Mouse (Mus musculus) embryonic facial prominence, embryonic 15.5 days (tissue): ENCODE data around the gene 3110009E18Rik. TPM values are rescaled to one million over a fixed set of nuclear protein-coding genes. Genes with fewer than 3 reads are reported as not detected.

Source experiments
- ATAC-seq: fragments of 200-750 bp; cut with Nextera tagmentation; 2 replicates; pipeline ENCODE4 v1.8.0; 2017; ENCODE audit warnings: low read depth, moderate TSS enrichment; ENCODE audit not compliant: insufficient number of reproducible peaks, low FRiP score, low TSS enrichment
- H3K27ac ChIP-seq: fragments of 300-500 bp; sonication (generic); replicated peaks from 2 replicates; pipeline ENCODE4 v1.5.1; 2015; ENCODE audit warnings: mild to moderate bottlenecking, inconsistent platforms
- H3K27me3 ChIP-seq: fragments of 300-500 bp; sonication (generic); 2 replicates; pipeline ENCODE4 v1.6.1; 2015; ENCODE audit warnings: inconsistent platforms
- H3K36me3 ChIP-seq: fragments of 300-500 bp; sonication (generic); 2 replicates; pipeline ENCODE4 v1.6.1; 2015; ENCODE audit warnings: mild to moderate bottlenecking, inconsistent platforms
- H3K4me1 ChIP-seq: fragments of 300-500 bp; sonication (generic); 2 replicates; pipeline ENCODE4 v1.6.1; 2015; ENCODE audit warnings: inconsistent platforms
- H3K4me2 ChIP-seq: fragments of 300-500 bp; sonication (generic); replicated peaks from 2 replicates; pipeline ENCODE4 v1.6.1; 2015; ENCODE audit warnings: mild to moderate bottlenecking, inconsistent platforms
- H3K4me3 ChIP-seq: fragments of 300-500 bp; sonication (generic); replicated peaks from 2 replicates; pipeline ENCODE4 v1.5.1; 2015; ENCODE audit warnings: mild to moderate bottlenecking, inconsistent platforms
- H3K9ac ChIP-seq: fragments of 300-500 bp; sonication (generic); 2 replicates; pipeline ENCODE4 v1.6.1; 2015; ENCODE audit warnings: inconsistent platforms
- H3K9me3 ChIP-seq: fragments of 300-500 bp; sonication (generic); replicated peaks from 2 replicates; pipeline ENCODE4 v1.6.1; 2016; ENCODE audit warnings: inconsistent platforms
- WGBS: fragments of 180-500 bp; shearing (Covaris S2); methylation state at CpG from one replicate; pipeline ENCODE4 v1.1.7; 2015; 5-methylcytosine and 5-hydroxymethylcytosine counted together
- polyA plus RNA-seq: library from polyadenylated mRNA; unstranded; fragments of >200 nt; fragmentation: Nextera tagmentation; extraction: Ambion mirVana; gene quantifications from 2 replicates; pipeline ENCODE4 v1.2.1, GENCODE M21; 2015

Gene 3110009E18Rik
- polyA plus RNA-seq, 1 experiment from 2014 or later = 19.1 TPM

DNA sequence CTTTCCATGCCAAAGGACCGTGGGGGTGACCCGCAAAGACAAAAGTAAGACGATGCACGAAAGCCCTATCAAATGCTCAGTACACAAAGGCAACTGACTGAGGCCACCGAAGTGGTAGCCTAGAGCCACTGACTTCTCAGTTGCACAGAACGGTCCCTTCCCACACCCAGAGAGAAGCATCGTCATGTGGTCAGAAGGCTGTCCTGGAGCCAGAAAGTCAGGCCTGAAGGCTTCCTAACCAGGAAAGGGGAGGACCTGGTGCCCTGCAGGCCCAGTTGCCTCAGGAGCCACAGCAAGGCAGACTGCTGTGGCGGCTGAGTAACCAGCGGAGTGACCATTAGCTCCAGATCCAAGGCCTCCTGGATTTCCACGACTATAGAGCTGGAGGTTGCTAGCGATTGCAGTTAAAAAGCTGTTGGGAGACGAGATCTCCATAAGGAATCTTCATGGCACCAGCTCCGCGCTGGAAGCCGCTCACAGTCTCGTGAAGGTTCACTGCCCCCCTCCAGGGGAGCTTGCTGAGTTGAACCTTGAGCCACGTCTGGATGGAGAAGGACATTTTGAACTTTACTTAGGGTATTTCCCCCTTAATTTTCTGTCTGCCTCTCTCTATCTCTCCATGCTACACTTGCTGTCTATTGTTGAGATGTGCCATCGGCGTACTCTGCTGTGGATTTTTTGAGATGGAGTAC is 11.1 kb upstream of the 3110009E18Rik start:
- no peak overlapping the region for H3K4me3 ChIP-seq
- H3K4me2 ChIP-seq = no peak overlapping the region
- H3K27me3 ChIP-seq = no peaks in the 10 kb centered on the region
- no peak for ATAC-seq
- H3K9ac ChIP-seq = no peak overlapping the region
- H3K4me1 ChIP-seq = no peaks in the 10 kb centered on the region
- WGBS = 90% methylated on average over 19 of the region's 19 CpGs
- peaks cover 5% of the 10 kb centered on the region; the same call in 1 of the 2 replicates for H3K9me3 ChIP-seq
- H3K36me3 ChIP-seq = peaks cover 21% of the 10 kb centered on the region
- no peak overlapping the region for H3K27ac ChIP-seq

DNA sequence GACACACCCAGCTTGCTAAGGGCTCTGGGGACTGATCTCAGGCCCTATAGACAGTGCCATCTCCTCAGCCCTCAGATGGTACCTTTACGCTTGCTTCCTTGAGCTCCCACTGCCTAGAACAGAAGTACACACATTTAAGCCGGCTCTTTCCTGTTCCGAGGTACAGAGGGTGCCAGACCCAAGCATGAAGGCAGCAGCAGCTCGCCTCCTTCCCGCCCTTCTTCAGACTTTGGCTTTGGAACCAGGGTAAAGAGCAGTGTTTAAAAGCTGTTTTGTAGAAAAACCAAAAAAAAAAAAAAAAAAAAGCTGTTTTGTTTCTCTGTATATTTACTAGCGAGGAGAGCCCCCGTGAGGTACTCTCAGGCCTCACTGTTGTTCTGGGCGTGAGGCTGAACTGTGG is 9.2 kb upstream of the 3110009E18Rik start:
- 81% methylated on average over 8 of the region's 8 CpGs for WGBS
- no peak overlapping the region for H3K4me3 ChIP-seq
- H3K27ac ChIP-seq = peak overlapping the region; percentile 69
- no peaks in the 10 kb centered on the region for H3K27me3 ChIP-seq
- no peaks in the 10 kb centered on the region for H3K4me1 ChIP-seq
- H3K36me3 ChIP-seq = peaks cover 35% of the 10 kb centered on the region
- no peak overlapping the region for H3K4me2 ChIP-seq
- H3K9me3 ChIP-seq = peaks cover 5% of the 10 kb centered on the region; the same call in 1 of the 2 replicates
- H3K9ac ChIP-seq = no peak overlapping the region
- ATAC-seq = no peak

DNA sequence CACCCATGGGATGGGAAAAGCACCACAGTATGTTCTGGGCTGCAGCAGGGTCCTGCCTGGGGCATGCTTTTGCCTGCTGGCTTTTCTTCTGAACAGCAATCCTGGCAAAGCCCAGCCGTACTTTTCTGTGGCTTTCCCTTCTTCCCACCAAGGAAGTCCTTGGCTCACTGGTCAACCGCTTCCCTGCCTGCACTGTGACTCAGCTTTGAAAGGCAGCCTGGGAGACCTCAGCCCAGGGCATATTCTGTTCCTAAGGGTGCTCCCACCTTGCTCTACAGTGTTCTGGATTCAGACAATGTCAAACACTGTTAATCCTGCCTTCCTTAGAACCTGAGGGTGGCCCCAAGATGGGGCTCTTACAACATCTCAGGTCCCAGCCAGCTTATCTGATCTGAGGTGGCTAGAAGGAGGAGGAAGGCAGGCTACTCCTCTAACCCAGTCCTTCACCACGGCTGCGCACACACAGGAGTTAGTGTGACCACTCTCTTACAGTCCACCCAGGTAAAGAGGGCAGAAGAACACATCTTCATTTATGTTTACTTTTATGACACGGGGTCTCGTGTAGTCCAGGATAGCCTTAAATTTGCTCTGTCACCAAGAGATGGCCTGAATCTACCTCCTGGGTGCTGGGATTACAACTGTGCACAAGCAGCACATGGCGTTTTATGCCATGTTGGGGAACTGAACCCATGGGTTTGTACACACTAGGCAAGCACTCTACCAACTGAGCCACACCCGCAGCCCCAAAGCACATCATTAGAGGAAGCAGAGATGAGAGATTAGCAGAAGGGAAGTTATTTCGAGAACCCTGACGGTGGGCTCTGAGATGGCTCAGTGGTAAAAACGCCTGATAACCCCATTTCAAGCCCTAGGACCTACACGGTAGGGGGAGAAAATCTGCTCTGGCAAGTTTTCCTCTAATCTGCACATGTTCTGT is 8.5 kb upstream of the 3110009E18Rik start:
- peaks cover 36% of the 10 kb centered on the region for H3K36me3 ChIP-seq
- no peak overlapping the region for H3K4me2 ChIP-seq
- H3K4me3 ChIP-seq = no peak overlapping the region
- H3K4me1 ChIP-seq = peaks cover 6% of the 10 kb centered on the region; the same call in 1 of the 2 replicates
- H3K27ac ChIP-seq = peak overlapping the region; percentile 69
- ATAC-seq = no peak
- peaks cover 5% of the 10 kb centered on the region; the same call in 1 of the 2 replicates for H3K9me3 ChIP-seq
- no peak overlapping the region for H3K9ac ChIP-seq
- no peaks in the 10 kb centered on the region for H3K27me3 ChIP-seq
- WGBS = 82% methylated on average over 12 of the region's 12 CpGs

DNA sequence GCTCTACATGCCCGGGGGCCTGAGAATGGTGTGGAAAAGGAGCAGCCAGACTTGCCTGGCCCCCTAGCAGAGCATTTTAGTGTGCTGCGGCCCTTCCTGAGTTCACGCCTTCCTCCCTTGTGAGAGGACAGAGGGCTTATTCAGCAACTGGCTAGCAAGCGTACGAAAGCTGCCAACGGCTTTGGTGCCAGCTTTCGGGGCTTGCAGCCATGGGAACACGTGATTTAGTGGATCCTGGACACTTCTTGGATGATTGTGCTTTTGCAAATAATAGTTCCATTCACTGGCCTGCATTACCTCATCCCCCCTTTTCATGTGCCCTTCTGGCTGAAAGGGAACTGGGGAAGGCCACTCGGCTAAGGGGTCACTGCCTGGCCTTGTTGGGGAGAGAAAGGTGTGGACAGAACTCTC is 5.3 kb upstream of the 3110009E18Rik start:
- H3K9ac ChIP-seq = no peak overlapping the region
- H3K27ac ChIP-seq = peak overlapping the region; percentile 48; the same call in 1 of the 2 replicates
- peaks cover 32% of the 10 kb centered on the region for H3K4me1 ChIP-seq
- H3K4me3 ChIP-seq = no peak overlapping the region
- peaks cover 37% of the 10 kb centered on the region for H3K36me3 ChIP-seq
- 74% methylated on average over 9 of the region's 9 CpGs for WGBS
- peaks cover 5% of the 10 kb centered on the region; the same call in 1 of the 2 replicates for H3K9me3 ChIP-seq
- no peak overlapping the region for H3K4me2 ChIP-seq
- H3K27me3 ChIP-seq = no peaks in the 10 kb centered on the region
- peak; percentile 56; the same call in 1 of the 2 replicates for ATAC-seq

DNA sequence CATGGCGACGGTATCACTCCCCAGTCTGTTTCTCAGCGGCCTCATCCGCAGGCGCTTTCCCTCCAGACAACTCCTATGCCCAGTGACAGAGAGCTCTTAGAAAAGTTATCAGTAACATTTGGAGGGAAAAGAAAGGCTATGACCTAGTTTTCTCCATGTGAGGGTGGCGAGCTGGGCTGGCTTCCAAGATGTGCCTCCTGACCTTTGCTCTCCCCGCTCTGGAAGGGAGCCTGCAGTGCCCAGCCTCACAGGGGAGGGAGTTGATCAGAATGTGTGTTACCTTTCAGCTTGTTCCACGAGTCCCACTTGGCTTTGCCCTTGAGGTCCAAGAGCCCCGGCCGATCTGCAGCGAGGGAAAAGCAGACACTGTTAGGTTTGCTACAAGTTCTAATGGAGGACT is 4.9 kb upstream of the 3110009E18Rik start:
- Histone ChIP-seq H3K36me3 (peaks cover 37% of the 10 kb centered on the region), H3K4me1 (peaks cover 32% of the 10 kb centered on the region), H3K9me3 (peaks cover 5% of the 10 kb centered on the region; the same call in 1 of the 2 replicates), H3K9ac (no peak overlapping the region), H3K27ac (0 out of 2 replicates have a peak overlapping the region, but pooled peaks have one; percentile 48), H3K4me3 (no peak overlapping the region), H3K4me2 (no peak overlapping the region), H3K27me3 (no peaks in the 10 kb centered on the region)
- 78% methylated on average over 11 of the region's 11 CpGs for WGBS
- no peak for ATAC-seq

DNA sequence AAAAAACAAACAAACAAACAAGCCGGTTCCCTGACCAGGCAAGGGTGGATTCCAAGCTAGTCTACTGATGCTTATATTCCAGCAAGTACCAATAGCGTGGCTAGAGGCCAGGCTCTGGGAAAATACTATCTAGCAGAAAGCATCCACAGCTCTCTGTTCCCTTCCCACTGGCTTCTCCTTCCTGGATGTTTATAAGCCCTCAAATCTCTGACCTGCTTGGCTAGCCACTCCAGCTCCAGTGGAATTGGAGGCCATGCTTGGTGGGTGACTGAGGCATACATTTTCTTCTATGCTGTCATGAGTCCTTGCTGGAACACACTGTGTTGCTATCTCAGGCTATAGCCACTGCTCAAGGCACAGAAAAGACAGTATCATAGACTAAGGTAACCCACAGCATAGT is 2.1 kb upstream of the 3110009E18Rik start:
- peaks cover 5% of the 10 kb centered on the region; the same call in 1 of the 2 replicates for H3K9me3 ChIP-seq

DNA sequence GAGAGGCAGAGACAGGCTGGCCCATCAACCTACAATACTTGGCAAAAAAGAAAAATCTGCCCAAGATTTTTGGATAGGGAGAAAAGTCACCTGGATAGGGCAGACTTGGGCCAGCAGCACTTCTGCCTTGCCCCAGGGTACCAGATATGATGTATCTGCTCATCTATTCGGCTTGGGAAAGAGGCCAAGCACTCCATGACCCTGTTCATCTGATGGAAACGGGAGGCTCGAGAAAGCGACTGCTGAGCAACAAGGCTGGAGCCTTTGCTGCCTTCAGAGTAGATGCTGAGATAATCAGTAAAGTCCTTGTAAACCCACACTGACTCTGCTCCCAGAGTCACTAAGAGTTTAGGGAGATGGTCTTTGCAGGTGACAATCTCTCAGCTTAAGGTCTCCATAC is 1.6 kb upstream of the 3110009E18Rik start:
- peaks cover 32% of the 10 kb centered on the region for H3K4me1 ChIP-seq
- peaks cover 21% of the 10 kb centered on the region for H3K36me3 ChIP-seq
- no peak for ATAC-seq
- no peak overlapping the region; the same call in 1 of the 2 replicates for H3K27ac ChIP-seq
- 81% methylated on average over 4 of the region's 4 CpGs for WGBS
- H3K4me2 ChIP-seq = peak overlapping the region; percentile 88
- H3K4me3 ChIP-seq = peak overlapping the region; percentile 58
- H3K9ac ChIP-seq = no peak overlapping the region
- H3K9me3 ChIP-seq = peaks cover 4% of the 10 kb centered on the region; the same call in 1 of the 2 replicates
- no peaks in the 10 kb centered on the region for H3K27me3 ChIP-seq

More for the DNA sequence above, 2.1 kb upstream of the 3110009E18Rik start:
- H3K4me3 ChIP-seq = peak overlapping the region; percentile 58; the same call in 1 of the 2 replicates
- peaks cover 32% of the 10 kb centered on the region for H3K4me1 ChIP-seq
- H3K27me3 ChIP-seq = no peaks in the 10 kb centered on the region
- peaks cover 25% of the 10 kb centered on the region for H3K36me3 ChIP-seq
- H3K27ac ChIP-seq = no peak overlapping the region; the same call in 1 of the 2 replicates
- 89% methylated on average over 2 of the region's 2 CpGs for WGBS
- H3K4me2 ChIP-seq = peak overlapping the region; percentile 88
- no peak overlapping the region for H3K9ac ChIP-seq
- no peak for ATAC-seq

DNA sequence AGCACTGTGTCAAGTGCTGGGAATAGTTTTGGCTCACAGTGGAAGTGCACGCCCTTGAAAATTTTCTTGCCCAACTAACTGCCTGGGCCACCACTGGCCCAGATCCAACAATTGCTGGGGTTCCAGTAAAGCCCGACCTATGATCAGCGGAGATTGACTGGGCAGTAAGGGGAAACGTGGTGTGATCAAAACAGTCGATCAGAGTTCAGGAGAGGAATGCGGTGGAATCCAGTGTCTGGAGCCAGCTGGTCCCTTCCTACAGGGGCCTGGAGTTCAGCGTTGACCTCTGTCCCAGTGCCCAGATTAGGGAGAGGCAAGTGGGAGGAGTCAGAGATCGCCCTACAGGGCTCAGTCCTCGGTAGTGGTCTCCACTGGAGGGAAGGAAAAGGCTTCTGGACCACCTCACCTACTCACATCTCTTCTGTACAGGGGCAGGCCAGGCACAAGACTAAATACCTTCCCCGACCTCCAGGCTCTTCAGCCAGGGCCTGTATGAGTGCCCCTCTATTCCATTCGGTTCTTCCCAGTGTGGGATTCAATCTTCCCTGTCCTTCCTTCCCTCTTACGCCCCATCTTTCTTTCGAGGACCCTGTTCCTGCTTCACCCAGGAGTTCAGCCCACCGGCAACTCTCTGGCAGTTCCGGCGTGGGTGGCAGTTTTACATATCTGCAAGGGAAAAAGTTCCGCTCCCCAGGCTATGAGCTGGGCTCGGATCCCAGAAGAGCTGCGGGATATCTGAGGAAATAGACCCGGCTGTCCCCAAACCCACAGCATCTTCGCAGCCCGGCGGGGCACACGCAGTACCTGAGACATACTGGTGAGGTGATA is 632 bp upstream of the 3110009E18Rik start:
- ATAC-seq = peak; percentile 4
- 4% methylated on average over 24 of the region's 24 CpGs for WGBS
- Histone ChIP-seq H3K9ac (peak overlapping the region; percentile 69), H3K4me1 (peaks cover 32% of the 10 kb centered on the region), H3K27ac (peak overlapping the region; percentile 96), H3K4me2 (peak overlapping the region; percentile 88), H3K9me3 (no peaks in the 10 kb centered on the region), H3K27me3 (no peaks in the 10 kb centered on the region), H3K36me3 (peaks cover 12% of the 10 kb centered on the region), H3K4me3 (peak overlapping the region; percentile 58)

DNA sequence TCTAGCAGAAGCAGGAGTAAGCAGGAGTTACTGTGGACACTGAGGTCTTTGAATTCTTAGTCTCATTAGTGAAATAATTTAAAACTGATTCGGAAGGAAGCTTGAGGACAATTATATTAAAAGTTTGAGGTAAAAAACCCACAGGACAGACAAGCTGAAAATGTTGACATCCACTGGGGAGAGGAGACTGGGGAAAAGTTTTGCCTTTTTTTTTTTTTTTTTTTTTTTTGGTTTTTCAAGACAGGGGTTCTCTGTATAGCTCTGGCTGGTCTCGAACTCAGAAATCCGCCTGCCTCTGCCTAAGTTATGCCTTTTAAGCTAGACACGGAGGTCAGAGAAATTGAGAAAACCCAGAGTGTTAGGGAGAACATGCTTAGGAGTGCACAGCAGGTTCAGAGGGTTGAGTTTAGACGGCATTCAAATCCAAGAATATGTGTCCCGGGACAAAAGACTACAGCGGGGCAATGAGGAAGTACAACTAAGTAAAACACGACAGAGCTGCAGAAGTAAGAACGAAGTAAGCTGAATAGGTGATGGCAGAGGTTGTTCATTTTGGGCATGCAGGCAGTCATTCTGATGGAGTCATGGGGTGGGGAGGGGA is 1.0 kb downstream of the 3110009E18Rik start:
- Histone ChIP-seq H3K4me2 (peak overlapping the region; percentile 88), H3K4me3 (peak overlapping the region; percentile 58), H3K9me3 (no peaks in the 10 kb centered on the region), H3K27ac (peak overlapping the region; percentile 96), H3K4me1 (peaks cover 31% of the 10 kb centered on the region), H3K9ac (no peak overlapping the region), H3K36me3 (0 out of 2 replicates have a peak, but pooled peaks cover 2% of the 10 kb centered on the region), H3K27me3 (no peaks in the 10 kb centered on the region)
- 87% methylated on average over 9 of the region's 9 CpGs for WGBS
- no peak for ATAC-seq

DNA sequence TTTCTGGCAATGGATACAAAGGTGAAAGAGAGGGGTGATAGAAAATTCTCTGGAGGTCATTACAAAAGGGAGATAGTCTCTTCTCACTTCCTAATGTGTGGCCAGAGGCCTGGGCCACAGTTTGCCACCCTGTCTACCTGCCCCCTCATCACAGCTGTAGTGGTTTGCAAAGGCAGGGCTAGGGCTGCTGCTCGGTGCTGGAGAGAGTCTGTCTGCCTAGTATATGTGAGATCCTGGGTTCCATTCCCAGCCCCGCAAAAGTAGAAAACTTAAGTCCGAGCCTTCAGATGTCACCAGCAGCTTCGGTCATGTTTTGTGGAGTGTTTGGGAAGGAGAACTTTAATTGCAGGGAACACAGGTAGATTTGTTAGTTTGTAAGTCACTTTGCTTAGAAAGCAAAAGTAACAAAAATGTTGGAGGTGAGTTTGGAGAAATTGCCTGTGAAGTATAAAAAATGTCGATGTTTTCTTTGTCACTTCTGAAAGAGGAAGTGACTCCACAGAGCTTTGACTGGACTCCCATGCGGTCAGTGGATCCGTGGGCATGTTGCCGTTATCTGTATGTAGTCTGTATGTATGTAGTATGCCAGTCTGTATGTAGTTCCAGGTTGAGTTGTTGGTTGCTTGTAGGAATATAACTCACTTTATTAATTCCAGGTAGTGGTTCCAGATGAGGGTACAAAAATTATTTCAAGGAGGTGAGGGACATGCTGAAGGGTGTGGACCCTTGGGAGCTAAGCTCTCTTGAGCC is 1.8 kb downstream of the 3110009E18Rik start:
- no peaks in the 10 kb centered on the region for H3K9me3 ChIP-seq
- H3K4me2 ChIP-seq = no peak overlapping the region
- no peak overlapping the region for H3K27ac ChIP-seq
- H3K36me3 ChIP-seq = no peaks in the 10 kb centered on the region
- no peak overlapping the region for H3K4me3 ChIP-seq
- ATAC-seq = no peak
- no peaks in the 10 kb centered on the region for H3K27me3 ChIP-seq
- H3K9ac ChIP-seq = no peak overlapping the region
- peaks cover 26% of the 10 kb centered on the region for H3K4me1 ChIP-seq
- WGBS = 90% methylated on average over 8 of the region's 8 CpGs
